Mouse (Mus musculus) olfactory bulb, adult 2 months (tissue): ENCODE data around the gene Rnase4.

Source experiments
- CTCF ChIP-seq: fragments of 200-500 bp; IDR thresholded peaks from 2 replicates; pipeline ENCODE4 v1.5.1; 2012; ENCODE audit warnings: low read depth, mild to moderate bottlenecking, low read length, moderate library complexity; ENCODE audit not compliant: insufficient read depth
- POLR2A ChIP-seq: fragments of 200-500 bp; IDR thresholded peaks from 2 replicates; pipeline ENCODE4 v1.6.1; 2012; ENCODE audit warnings: mild to moderate bottlenecking, low read depth, low read length, moderate library complexity; ENCODE audit not compliant: insufficient read depth

DNA sequence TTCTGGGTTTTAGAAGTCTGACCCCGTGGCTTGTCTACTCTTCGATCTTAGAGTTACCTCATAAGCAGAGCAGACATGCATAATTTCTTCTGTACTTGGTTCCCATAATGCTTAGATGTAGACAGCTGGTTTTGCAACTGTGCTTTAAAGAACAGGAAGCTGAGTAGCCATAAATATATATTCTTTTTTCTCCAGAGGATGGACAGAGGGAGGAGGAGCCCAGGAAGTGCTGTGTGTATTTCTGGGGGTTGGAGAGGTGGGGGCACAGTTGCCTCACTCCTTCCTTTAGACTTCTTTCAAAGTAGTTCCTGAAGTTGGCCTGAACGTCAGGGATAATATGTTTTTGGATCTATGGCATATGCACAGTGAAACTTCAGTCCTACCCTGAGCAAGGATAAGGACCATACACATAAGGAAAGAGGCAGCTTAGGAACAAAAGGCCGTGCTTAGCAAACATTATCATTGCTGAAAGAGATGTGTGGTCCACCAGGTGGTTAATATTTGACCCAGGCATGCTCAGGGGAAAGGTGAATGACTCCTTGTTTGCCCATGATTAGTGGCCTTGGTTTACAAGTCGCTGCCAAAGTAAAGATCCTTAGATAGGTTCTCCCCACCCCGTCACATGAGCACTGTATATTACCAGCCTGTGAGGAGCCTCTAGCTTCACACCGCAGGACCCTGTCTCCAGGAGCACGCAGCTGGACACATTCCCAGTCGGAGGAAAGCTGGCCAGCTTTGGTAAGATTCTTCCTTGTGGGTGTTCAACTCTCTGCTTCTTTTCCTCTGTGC, 5.1 kb downstream of the Rnase4 start:
- no peak for TF ChIP-seq POLR2A
- TF ChIP-seq CTCF: no peak
